Mouse (Mus musculus) layer of hippocampus, postnatal 10 days (tissue): ENCODE results near the gene Kcnip2. TPM values are rescaled to one million over a fixed set of nuclear protein-coding genes. Genes with fewer than 3 reads are reported as not detected.

Experiments
- DNase-seq, 2 experiments: peaks; one replicate each; pipeline ENCODE4 v3.0.0; 2021; ENCODE audit warnings: low spot score in 2 of 2
- total RNA-seq, 2 experiments: library from RNA; stranded (reverse); gene quantifications; 2 replicates each; pipeline ENCODE4 v1.2.3; 2021

The Kcnip2 gene
- total RNA-seq, 2 experiments from 2014 or later: 133 to 134 TPM

DNA sequence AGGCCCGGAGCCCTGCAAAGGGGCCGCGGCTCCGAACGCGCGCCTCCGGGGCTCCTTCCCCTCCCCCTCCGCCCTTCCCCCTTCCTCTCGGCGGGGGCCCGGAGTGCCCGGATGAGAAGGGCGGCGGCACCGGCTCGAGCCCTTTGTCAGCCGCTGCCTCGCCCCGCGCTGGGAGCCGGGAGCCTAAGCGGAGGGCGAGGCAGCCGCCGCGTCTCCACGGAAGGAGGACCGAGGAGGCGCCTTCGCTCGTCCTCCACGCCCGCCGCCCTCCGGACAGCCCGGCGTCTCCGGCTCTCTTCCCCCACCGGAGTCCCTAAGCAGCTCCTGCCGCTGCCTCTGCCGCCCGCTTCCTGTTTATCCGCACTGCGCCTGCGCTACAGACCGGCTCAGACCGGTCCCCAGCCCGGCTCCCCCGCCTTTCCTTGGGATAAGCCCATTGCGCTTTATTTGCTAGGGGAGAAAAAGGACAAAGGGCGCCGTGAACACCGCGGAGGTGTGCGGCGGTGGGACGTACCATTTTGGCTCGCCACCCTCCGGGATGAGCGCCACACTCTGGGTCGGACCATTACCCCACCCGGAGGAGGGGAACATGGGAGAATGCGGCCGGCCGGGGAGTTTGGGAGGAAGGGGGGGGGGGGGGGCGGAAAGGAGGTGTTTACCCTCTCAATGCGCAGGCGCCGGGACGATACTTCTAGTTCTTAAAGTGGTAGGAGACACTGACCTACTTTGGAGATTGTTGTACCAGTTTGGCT lies 32.5 kb downstream of the Kcnip2 start, which contains the start of gene Mgea5:
Gene Mgea5, minus strand, starts transcription at position 657 of the 752 bp plus-strand sequence.
- peak; percentile 97 to 99 for DNase-seq

GRCm38 (mm10) chr19:45782315-45783001 lies 33.4 kb downstream of the Kcnip2 start:
- peak; percentile 64 to 69 for DNase-seq

- DNase-seq: no peak
Measured at GRCm38 (mm10) chr19:45781676-45782075, 34.2 kb downstream of the Kcnip2 start.

DNA sequence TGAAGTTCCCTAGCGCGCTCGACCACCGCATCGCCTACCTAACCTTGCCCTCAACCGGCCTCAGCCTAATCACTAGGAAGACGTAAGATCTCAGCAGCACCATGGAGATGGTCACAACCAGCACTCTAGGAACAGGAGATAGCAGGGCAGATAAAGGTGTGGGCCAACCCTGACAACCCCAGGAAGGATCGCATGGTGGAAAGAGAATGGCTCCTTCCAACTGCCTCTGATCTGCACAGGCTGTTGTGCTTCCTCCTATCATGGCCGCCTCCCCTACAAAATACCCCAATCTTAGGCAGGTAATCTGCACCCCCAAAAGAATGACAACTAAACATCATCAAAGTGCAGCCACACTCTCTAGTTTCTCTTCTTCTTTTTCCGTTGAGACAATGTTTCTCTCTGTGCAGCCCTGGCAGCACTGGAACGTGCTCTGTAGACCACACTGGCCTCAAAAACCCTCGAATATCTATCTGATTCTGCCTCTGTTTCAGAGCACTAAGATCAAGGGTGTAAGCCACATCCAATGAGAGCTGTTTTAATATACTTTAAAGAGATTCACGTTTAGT lies 35.4 kb downstream of the Kcnip2 start:
- DNase-seq: no peak

GRCm38 (mm10) chr19:45775486-45775885 lies 40.4 kb downstream of the Kcnip2 start:
- DNase-seq: no peak

- DNase-seq: no peak
Measured at GRCm38 (mm10) chr19:45771501-45771900, 44.4 kb downstream of the Kcnip2 start.

GRCm38 (mm10) chr19:45760810-45761209 lies 55.1 kb downstream of the Kcnip2 start:
- no peak for DNase-seq

- no peak for DNase-seq
Measured at GRCm38 (mm10) chr19:45758671-45759070, 57.2 kb downstream of the Kcnip2 start.

- no peak for DNase-seq
Measured at GRCm38 (mm10) chr19:45753551-45753950, 62.3 kb downstream of the Kcnip2 start.

DNA sequence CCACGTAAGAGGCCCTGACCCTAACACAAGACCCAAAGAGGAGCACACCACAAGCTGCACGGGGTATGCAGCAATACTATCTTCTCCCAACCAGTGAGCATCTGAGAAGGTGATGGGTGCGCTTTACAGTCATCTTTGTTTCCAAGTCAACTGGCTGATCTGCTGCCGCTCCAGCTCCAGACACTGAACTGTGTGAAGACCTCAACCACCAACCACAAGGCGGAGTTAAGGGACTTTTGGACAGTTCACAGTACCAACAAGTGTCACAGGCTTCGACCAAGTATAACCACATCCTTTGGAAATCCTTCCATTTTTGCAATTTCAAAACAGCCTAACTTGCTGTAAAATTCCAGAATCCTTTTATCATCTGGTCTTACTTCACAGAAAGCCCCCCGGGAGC lies 64.0 kb downstream of the Kcnip2 start:
- no peak for DNase-seq

- DNase-seq: peak; percentile 79 to 84
Measured at GRCm38 (mm10) chr19:45749243-45750043, 66.4 kb downstream of the Kcnip2 start, which contains the start of gene Npm3. Gene Npm3 (minus strand): TSS chr19:45749591.

DNA sequence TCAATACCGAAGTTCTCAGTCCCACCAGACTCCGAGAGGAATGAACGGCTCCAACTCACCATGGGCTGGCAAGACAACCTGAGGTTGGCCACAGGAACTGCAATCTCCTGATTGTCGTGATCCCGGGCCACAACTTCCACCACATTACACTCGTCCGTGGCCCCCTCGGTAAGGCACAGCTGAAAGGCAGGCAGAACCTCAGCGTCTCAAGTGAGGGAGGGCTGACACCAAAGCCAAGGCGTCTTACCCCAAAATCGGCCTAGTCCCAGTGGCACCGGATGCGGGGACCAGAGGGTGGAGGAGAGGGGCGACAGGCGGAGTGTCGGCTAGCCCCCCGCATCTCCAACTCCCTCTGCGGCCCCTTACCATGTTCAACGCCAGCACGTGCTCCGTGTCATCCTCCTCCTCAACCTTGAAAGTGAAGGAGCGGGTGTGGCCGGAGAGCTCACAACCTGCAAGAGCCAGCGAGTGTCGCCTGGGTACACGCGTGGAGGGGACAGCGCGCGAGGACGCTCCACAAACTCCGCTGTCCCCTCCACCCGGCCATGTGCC lies 67.1 kb downstream of the Kcnip2 start:
- DNase-seq: no peak

GRCm38 (mm10) chr19:45748206-45748605 lies 67.7 kb downstream of the Kcnip2 start:
- DNase-seq: no peak

DNA sequence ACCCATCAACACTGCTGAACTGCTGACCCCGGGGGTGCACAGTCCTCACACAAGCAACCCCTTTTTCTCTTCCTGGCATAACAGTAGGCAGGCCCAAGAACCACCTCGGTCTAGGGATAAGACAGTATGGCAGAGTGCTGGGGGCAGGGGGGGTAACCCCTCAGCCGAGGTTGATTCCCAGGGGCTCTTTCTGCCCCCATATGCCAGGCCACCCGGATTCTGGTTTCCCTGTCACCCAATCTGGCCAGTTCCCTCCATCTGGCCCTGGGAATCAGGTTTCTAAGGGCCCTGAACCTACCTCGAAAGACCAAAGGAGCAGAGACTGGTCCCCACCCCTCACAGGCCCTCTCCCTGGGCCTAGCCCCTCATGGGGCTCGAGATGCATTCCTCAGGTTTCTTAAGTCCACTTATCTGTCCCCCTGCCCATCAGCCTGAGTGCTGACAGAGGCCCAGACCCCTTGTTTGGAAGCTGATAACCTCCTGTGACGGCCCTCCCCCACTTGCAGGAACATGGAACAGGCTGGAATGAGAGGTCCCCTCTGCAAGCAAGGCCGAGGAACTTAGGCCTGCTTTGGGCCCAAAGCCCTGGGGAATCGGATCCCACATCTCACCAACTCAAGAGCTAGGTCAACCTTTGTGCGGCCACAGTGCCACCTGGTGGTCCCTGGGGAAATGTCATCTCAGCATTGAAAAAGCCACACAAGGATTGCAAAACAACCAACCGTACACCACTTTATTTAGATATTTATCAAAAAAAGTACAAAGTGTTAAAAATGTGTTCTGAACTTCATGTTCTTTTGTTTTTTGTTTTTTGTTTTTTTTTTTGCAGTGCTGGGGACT lies 68.6 kb downstream of the Kcnip2 start:
- peak; percentile 93 to 94 for DNase-seq

- peak; percentile 73 to 83 for DNase-seq
Measured at GRCm38 (mm10) chr19:45746153-45747020, 69.5 kb downstream of the Kcnip2 start.

DNA sequence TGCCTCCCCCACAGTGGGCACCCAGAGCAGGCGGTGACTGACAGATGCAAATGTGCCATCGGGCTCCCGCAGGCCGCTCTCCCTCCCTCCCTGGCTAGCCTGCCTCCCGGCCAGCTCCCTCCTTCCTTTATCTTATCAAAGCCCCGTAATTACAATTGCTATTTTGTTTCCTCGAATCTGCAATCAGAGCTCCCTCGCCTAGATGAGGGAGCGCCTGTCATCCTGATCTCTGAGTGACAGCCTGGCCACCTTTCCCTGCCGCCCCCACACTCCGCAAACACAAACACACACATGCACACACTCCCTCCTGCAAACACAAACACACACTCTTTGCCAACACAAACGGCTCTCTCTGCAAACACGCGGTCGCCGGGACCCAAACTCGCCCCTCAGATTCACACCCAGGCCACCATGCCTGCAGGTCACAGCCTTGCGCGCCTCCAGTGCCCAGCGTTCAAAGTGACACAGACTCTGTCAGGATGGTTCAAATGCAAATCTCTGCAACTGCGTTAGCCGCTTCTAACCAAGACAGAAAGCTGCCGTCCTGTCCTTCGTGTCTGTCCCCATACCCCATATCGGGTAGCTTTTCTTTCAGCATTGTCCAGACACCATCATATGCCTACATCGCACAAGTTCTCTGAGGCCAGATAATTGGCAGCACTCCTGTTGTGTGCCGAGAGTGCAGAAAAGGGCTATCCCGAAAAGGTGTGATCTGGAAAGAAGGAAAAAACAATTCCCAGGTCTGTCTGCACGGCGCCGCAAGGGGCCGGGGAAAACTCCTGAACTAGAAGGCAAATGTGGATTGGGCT lies 70.3 kb downstream of the Kcnip2 start:
- DNase-seq: no peak

- no peak for DNase-seq
Measured at GRCm38 (mm10) chr19:45743619-45744018, 72.2 kb downstream of the Kcnip2 start.

DNA sequence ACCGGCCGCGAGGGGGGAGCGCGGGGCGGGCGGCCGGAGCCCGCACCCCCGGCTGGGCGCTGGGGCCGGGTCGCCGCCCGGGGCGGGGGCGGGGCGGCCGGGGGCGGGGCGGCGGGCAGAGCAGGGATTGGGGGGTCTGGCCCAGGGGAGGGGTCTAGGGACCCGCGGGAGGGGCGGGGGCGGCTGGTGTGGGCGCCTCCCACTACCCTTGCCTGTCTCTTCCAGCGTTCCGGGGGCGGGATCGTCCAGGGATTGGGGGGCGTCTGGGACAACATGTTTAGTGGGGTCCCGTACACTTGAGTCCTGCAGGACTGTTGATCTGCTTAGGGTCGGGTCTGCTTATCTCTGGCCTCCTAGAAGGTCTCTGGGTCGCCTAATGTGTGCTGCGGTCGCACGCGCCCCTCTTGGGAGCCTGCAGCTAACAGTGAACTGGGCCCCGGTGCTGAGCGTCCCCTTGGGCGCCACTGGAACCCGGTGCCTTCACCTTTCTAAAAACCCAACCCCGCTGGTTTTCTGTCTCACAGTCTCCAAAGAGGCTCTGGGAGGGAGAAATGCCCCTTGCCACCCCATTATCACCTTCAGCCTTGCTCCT lies 72.8 kb downstream of the Kcnip2 start:
- no peak for DNase-seq
